Mouse (Mus musculus) embryonic facial prominence, embryonic 13.5 days (tissue): ENCODE results near the gene Ramp1. TPM values are rescaled to one million over a fixed set of nuclear protein-coding genes. Genes with fewer than 3 reads are reported as not detected.

ENCODE experiments used
- polyA plus RNA-seq: library from polyadenylated mRNA; unstranded; fragments of >200 nt; fragmentation: Nextera tagmentation; extraction: Ambion mirVana; gene quantifications from 2 replicates; pipeline ENCODE4 v1.2.1, GENCODE M21; 2015

Ramp1 gene
- polyA plus RNA-seq, 1 experiment from 2014 or later, result 6.1 TPM

Other genes starting within 250 kb of the Ramp1 start
- not detected in 2 replicates for gene Prlh, start 226.7 kb upstream of the Ramp1 start, polyA plus RNA-seq
- gene Rab17, start 210.2 kb upstream of the Ramp1 start, polyA plus RNA-seq, result 1.3 and 1.5 TPM in 2 replicates
- gene Lrrfip1, start 181.1 kb upstream of the Ramp1 start, polyA plus RNA-seq, result 33.9 and 35.7 TPM in 2 replicates
- gene Rbm44, start 34.7 kb upstream of the Ramp1 start, polyA plus RNA-seq, result 0.80 and 1.1 TPM in 2 replicates
- 70.5 and 73.8 TPM in 2 replicates for gene Ube2f, start 70.5 kb downstream of the Ramp1 start, polyA plus RNA-seq
- 11.3 and 11.5 TPM in 2 replicates for gene Scly, start 118.5 kb downstream of the Ramp1 start, polyA plus RNA-seq
- gene Espnl, start 142.3 kb downstream of the Ramp1 start, polyA plus RNA-seq, result not detected in 2 replicates
- gene Klhl30, start 171.2 kb downstream of the Ramp1 start, polyA plus RNA-seq, result 0.97 and 1.1 TPM in 2 replicates
- 1.6 and 1.7 TPM in 2 replicates for gene Erfe, start 186.6 kb downstream of the Ramp1 start, polyA plus RNA-seq
- gene Ilkap, start 219.0 kb downstream of the Ramp1 start, polyA plus RNA-seq, result 152 and 158 TPM in 2 replicates
- gene Hes6, start 234.2 kb downstream of the Ramp1 start, polyA plus RNA-seq, result 63.7 and 70.8 TPM in 2 replicates